In genomic region chr6:143154885-143155284, GRCm38 (mm10) we compare ENCODE assay signal across 8 mouse cellular contexts. TPM values are rescaled to one million over a fixed set of nuclear protein-coding genes. Genes with fewer than 3 reads are reported as not detected.
DNase-seq lines count a peak whose midpoint lies in the region; ATAC-seq lines count a peak whose summit lies in the region.

No protein-coding gene starts in this region.

- peaks cover 5% of the 10 kb centered on the region; the same call in 1 of the 2 replicates for H3K4me1 ChIP-seq in intestine, embryonic 15.5 days (replicated peaks)
- H3K4me1 ChIP-seq in limb, embryonic 12.5 days (replicated peaks) = peaks cover 29% of the 10 kb centered on the region
- peaks cover 18% of the 10 kb centered on the region for H3K4me1 ChIP-seq in stomach, embryonic 16.5 days (ENCODE audit: control insufficient read depth, insufficient read depth, low read length)
- H3K4me1 ChIP-seq in forebrain, embryonic 15.5 days = no peaks in the 10 kb centered on the region

- H3K36me3 ChIP-seq in intestine, embryonic 15.5 days = no peaks in the 10 kb centered on the region
- no peaks in the 10 kb centered on the region for H3K36me3 ChIP-seq in limb, embryonic 12.5 days
- no peaks in the 10 kb centered on the region for H3K36me3 ChIP-seq in stomach, embryonic 16.5 days (ENCODE audit: control insufficient read depth, insufficient read depth, low read length)
- no peaks in the 10 kb centered on the region for H3K36me3 ChIP-seq in forebrain, embryonic 15.5 days

- no peaks in the 10 kb centered on the region for H3K9me3 ChIP-seq in intestine, embryonic 15.5 days
- H3K9me3 ChIP-seq in limb, embryonic 12.5 days = no peaks in the 10 kb centered on the region
- no peaks in the 10 kb centered on the region for H3K9me3 ChIP-seq in stomach, embryonic 16.5 days (replicated peaks; ENCODE audit: control insufficient read depth, low read length)
- H3K9me3 ChIP-seq in forebrain, embryonic 15.5 days = no peaks in the 10 kb centered on the region

- no peak overlapping the region for H3K9ac ChIP-seq in intestine, embryonic 15.5 days
- no peak overlapping the region for H3K9ac ChIP-seq in limb, embryonic 12.5 days (replicated peaks)
- H3K9ac ChIP-seq in stomach, embryonic 16.5 days (ENCODE audit: low read length) = no peak overlapping the region
- no peak overlapping the region for H3K9ac ChIP-seq in forebrain, embryonic 15.5 days (replicated peaks)

- 67% methylated on average over 13 of the region's 13 CpGs for WGBS in intestine, embryonic 15.5 days
- 69% methylated on average over 13 of the region's 13 CpGs for WGBS in limb, embryonic 12.5 days
- WGBS in stomach, embryonic 16.5 days = 51% methylated on average over 13 of the region's 13 CpGs
- WGBS in forebrain, embryonic 15.5 days = 78% methylated on average over 13 of the region's 13 CpGs

- peak; percentile 38 to 47 for DNase-seq in lung, adult 18-20 months
- DNase-seq in lung, postnatal 25 days (ENCODE audit: low spot score) = no peak
- no peak for DNase-seq in thymus, postnatal 14 days
- DNase-seq in right cerebral cortex, postnatal 36 days (ENCODE audit: low spot score in 2 of 2) = no peak

- H3K4me2 ChIP-seq in intestine, embryonic 15.5 days (replicated peaks) = no peak overlapping the region
- H3K4me2 ChIP-seq in limb, embryonic 12.5 days = peak overlapping the region; percentile 6; the same call in 1 of the 2 replicates
- H3K4me2 ChIP-seq in stomach, embryonic 16.5 days (ENCODE audit: low read depth, low read length) = no peak overlapping the region
- no peak overlapping the region for H3K4me2 ChIP-seq in forebrain, embryonic 15.5 days (replicated peaks)

- no peak overlapping the region for H3K4me3 ChIP-seq in intestine, embryonic 15.5 days (replicated peaks)
- no peak overlapping the region for H3K4me3 ChIP-seq in limb, embryonic 12.5 days (replicated peaks)
- H3K4me3 ChIP-seq in stomach, embryonic 16.5 days (replicated peaks; ENCODE audit: low read length) = no peak overlapping the region
- H3K4me3 ChIP-seq in forebrain, embryonic 15.5 days = no peak overlapping the region

- no peak overlapping the region for H3K27ac ChIP-seq in intestine, embryonic 15.5 days
- H3K27ac ChIP-seq in limb, embryonic 12.5 days = peak overlapping the region; percentile 35; the same call in 1 of the 2 replicates
- H3K27ac ChIP-seq in stomach, embryonic 16.5 days (ENCODE audit: low read length) = no peak overlapping the region
- H3K27ac ChIP-seq in forebrain, embryonic 15.5 days (replicated peaks) = no peak overlapping the region

- peak; percentile 36; the same call in 1 of the 2 replicates for ATAC-seq in intestine, embryonic 15.5 days
- no peak for ATAC-seq in limb, embryonic 12.5 days (ENCODE audit: insufficient number of reproducible peaks, insufficient read depth, low FRiP score, low TSS enrichment, low read depth)
- 0 out of 2 replicates have a peak, but pooled peaks have one; percentile 30 for ATAC-seq in stomach, embryonic 16.5 days (ENCODE audit: insufficient read depth, low FRiP score)
- ATAC-seq in forebrain, embryonic 15.5 days (replicated peaks) = no peak

- no peaks in the 10 kb centered on the region for H3K27me3 ChIP-seq in intestine, embryonic 15.5 days (replicated peaks)
- H3K27me3 ChIP-seq in limb, embryonic 12.5 days = no peaks in the 10 kb centered on the region
- no peaks in the 10 kb centered on the region for H3K27me3 ChIP-seq in stomach, embryonic 16.5 days (ENCODE audit: control insufficient read depth, insufficient read depth, low read length)
- H3K27me3 ChIP-seq in forebrain, embryonic 15.5 days = no peaks in the 10 kb centered on the region

RNA-seq across cellular contexts. Expression of gene Etnk1, which starts 12.1 kb away (rescaled TPM):
- 17.9 and 18.6 TPM in 2 replicates for polyA plus RNA-seq in intestine, embryonic 15.5 days (2015; fragmentation: Nextera tagmentation; extraction: Ambion mirVana)
- 22.1 and 24.2 TPM in 2 replicates for polyA plus RNA-seq in limb, embryonic 12.5 days (2016; fragmentation: Nextera tagmentation; extraction: Ambion mirVana)
- 16.1 and 16.3 TPM in 2 replicates for polyA plus RNA-seq in stomach, embryonic 16.5 days (2015; fragmentation: Nextera tagmentation; extraction: Ambion mirVana)
- polyA plus RNA-seq in forebrain, embryonic 15.5 days (2015; fragmentation: Nextera tagmentation; extraction: Ambion mirVana) = 31.8 and 33.5 TPM in 2 replicates

RNA-seq across cellular contexts. Expression of gene C2cd5, which starts 54.9 kb away (rescaled TPM):
- polyA plus RNA-seq in intestine, embryonic 15.5 days (2015; fragmentation: Nextera tagmentation; extraction: Ambion mirVana) = 19.8 and 22.0 TPM in 2 replicates
- 33.3 TPM in 2 replicates for polyA plus RNA-seq in limb, embryonic 12.5 days (2016; fragmentation: Nextera tagmentation; extraction: Ambion mirVana)
- 23.5 and 24.1 TPM in 2 replicates for polyA plus RNA-seq in stomach, embryonic 16.5 days (2015; fragmentation: Nextera tagmentation; extraction: Ambion mirVana)
- 44.2 and 44.9 TPM in 2 replicates for polyA plus RNA-seq in forebrain, embryonic 15.5 days (2015; fragmentation: Nextera tagmentation; extraction: Ambion mirVana)

Comparison
In these comparisons a context has a peak if more than half of its experiments do, and no peak if none do; other contexts are left out.
1. DNase-seq: peak in lung, adult 18-20 months (2 of 2); none in lung, postnatal 25 days (single experiment), thymus, postnatal 14 days (single experiment) and right cerebral cortex, postnatal 36 days (0 of 2).
2. ATAC-seq: peak in intestine, embryonic 15.5 days (single experiment) and stomach, embryonic 16.5 days (single experiment); none in limb, embryonic 12.5 days (single experiment) and forebrain, embryonic 15.5 days (single experiment).